Mouse (Mus musculus): ENCODE measurements around the gene Hmbs.

Gene Hmbs

DNA sequence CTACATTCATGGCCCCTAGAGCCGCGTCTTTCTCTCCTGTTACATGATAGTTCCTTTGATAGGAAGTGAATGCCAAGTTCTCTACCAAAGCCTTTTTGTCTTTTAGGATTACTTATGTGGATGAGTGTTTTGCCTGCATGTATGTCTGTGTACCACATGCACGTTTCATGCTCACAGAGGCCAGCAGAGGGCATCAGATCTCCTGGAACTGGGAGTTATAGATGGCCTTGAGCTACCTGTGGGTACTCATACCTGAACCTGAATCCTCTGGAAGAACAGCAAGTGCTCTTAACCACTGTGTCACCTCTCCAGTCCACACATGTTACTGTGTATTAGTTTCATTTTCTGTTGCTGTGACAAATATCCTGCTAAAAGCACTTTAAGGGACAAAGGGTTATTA is 51.5 kb downstream of the Hmbs start:
- no peak for DNase-seq (ENCODE audit: low spot score in 2 of 2)

DNA sequence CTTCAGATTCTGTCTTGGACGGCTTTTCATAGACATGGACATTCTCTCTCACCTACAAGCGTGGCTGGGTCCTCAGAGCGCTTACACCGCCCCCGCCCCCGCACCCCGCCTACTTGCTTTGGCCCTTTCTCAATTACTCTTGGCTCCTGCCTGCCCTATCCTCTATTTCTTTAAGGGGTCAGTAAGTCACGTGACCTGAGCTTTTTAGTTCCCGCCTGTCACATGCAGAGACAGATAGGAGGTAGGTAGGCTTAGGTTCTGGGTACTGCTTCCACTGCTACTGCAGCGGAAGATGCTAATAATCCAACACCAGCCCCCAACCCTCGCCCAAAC is 55.1 kb downstream of the Hmbs start:
- DNase-seq (ENCODE audit: low spot score in 2 of 2) = no peak

DNA sequence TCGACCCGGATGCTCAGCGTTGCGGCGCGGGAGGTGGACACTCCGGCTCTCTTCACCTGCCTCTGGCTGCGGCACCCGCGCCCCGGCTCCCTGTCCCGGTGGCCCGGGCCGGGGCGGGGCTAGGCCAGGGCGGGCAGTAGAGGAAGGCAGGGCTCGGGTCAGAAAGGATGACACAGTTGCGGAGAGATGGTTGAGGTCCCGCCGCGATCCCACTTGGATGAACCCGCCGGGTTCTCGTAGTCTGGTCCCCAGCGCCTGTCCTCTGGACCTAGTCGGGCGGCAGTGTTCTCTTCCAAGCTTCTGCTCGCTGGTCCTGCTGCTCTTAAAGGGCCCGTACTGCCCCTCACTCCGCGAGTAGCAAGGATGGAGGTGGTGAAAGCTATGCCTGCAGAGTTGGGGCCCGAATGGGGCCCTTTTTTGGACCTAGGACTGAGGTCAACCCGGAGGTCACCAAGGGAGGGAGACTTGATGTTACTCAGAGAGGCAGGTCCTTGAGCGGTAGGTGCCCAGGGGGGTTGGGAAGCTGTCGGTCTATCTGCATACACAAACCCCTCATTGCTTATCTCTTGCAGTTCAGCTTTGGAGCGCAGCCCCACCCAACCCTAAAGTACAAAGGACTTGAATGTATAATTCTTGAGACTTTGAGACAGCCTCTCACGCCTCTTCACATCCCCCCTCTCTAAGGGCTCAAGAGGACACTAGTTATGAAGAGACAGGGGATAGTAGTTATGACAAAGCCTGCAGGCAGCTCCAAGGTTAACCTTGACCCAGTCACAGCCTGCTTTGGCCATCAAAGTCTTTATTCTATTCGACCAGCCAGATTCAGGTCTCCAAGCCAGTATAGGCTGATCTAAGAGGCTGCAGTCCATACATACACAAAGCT is 55.7 kb downstream of the Hmbs start, which contains the start of gene Abcg4:
Abcg4 (minus strand) TSS at position 540 of the 883 bp plus-strand sequence.
- peak; percentile 57 to 62 for DNase-seq (ENCODE audit: low spot score in 2 of 2)

- DNase-seq (ENCODE audit: low spot score in 2 of 2) = peak in 1 of 2 experiments; percentile 28
Observed at GRCm38 (mm10) chr9:44287401-44288075, 56.5 kb downstream of the Hmbs start.

DNA sequence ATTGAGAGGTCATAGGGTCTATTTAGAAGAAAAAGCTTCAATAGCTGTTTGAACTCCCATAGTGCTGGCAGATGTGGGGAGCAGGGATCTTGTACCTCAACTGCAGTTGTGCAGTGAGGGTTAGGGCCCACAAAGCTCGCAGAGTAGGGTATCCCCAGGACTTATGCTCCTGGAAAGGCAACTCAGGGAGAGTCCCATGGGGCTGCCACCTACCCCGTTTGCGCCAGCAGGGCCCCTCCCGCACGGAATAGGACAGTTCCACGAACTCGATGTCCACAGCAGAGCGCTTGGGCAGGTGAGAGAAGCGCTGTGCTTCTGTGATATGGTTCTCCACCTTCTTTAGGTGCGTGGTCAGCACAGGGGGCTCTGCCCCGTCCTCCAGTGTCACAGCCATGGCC is 57.0 kb downstream of the Hmbs start:
- peak in 1 of 2 experiments; percentile 20 for DNase-seq (ENCODE audit: low spot score in 2 of 2)

Data from frontal cortex, postnatal 36 days (tissue).